Mouse (Mus musculus) limb, embryonic 12.5 days (tissue): Measurements from ENCODE around the gene Cpne2. TPM values are rescaled to one million over a fixed set of nuclear protein-coding genes. Genes with fewer than 3 reads are reported as not detected.

Source experiments
- ATAC-seq: fragments of 200-750 bp; cut with Nextera tagmentation; 2 replicates; pipeline ENCODE4 v1.8.0; 2017; ENCODE audit warnings: low read depth, moderate TSS enrichment; ENCODE audit not compliant: insufficient number of reproducible peaks, insufficient read depth, low FRiP score, low TSS enrichment
- H3K27ac ChIP-seq: fragments of 300-500 bp; sonication (generic); 2 replicates; pipeline ENCODE4 v1.5.1; 2016; ENCODE audit warnings: mild to moderate bottlenecking, moderate library complexity
- H3K27me3 ChIP-seq: fragments of 300-500 bp; sonication (generic); 2 replicates; pipeline ENCODE4 v1.6.1; 2016; ENCODE audit warnings: mild to moderate bottlenecking, moderate library complexity
- H3K36me3 ChIP-seq: fragments of 300-500 bp; sonication (generic); 2 replicates; pipeline ENCODE4 v1.6.1; 2016; ENCODE audit warnings: mild to moderate bottlenecking, moderate library complexity
- H3K4me1 ChIP-seq: fragments of 300-500 bp; sonication (generic); replicated peaks from 2 replicates; pipeline ENCODE4 v1.6.1; 2016
- H3K4me2 ChIP-seq: fragments of 300-500 bp; sonication (generic); 2 replicates; pipeline ENCODE4 v1.6.1; 2016; ENCODE audit warnings: mild to moderate bottlenecking, moderate library complexity
- H3K4me3 ChIP-seq: fragments of 300-500 bp; sonication (generic); replicated peaks from 2 replicates; pipeline ENCODE4 v1.5.1; 2016; ENCODE audit warnings: mild to moderate bottlenecking
- H3K9ac ChIP-seq: fragments of 300-500 bp; sonication (generic); replicated peaks from 2 replicates; pipeline ENCODE4 v1.6.1; 2016; ENCODE audit warnings: mild to moderate bottlenecking, moderate library complexity
- H3K9me3 ChIP-seq: fragments of 300-500 bp; sonication (generic); 2 replicates; pipeline ENCODE4 v1.6.1; 2016; ENCODE audit warnings: mild to moderate bottlenecking, moderate library complexity
- WGBS: fragments of 180-500 bp; shearing (Covaris S2); methylation state at CpG from one replicate; pipeline ENCODE4 v1.1.7; 2016; 5-methylcytosine and 5-hydroxymethylcytosine counted together
- polyA plus RNA-seq: library from polyadenylated mRNA; unstranded; fragments of >200 nt; fragmentation: Nextera tagmentation; extraction: Ambion mirVana; gene quantifications from 2 replicates; pipeline ENCODE4 v1.2.1, GENCODE M21; 2016

Cpne2 gene
- 6.9 and 7.0 TPM in 2 replicates for polyA plus RNA-seq

DNA sequence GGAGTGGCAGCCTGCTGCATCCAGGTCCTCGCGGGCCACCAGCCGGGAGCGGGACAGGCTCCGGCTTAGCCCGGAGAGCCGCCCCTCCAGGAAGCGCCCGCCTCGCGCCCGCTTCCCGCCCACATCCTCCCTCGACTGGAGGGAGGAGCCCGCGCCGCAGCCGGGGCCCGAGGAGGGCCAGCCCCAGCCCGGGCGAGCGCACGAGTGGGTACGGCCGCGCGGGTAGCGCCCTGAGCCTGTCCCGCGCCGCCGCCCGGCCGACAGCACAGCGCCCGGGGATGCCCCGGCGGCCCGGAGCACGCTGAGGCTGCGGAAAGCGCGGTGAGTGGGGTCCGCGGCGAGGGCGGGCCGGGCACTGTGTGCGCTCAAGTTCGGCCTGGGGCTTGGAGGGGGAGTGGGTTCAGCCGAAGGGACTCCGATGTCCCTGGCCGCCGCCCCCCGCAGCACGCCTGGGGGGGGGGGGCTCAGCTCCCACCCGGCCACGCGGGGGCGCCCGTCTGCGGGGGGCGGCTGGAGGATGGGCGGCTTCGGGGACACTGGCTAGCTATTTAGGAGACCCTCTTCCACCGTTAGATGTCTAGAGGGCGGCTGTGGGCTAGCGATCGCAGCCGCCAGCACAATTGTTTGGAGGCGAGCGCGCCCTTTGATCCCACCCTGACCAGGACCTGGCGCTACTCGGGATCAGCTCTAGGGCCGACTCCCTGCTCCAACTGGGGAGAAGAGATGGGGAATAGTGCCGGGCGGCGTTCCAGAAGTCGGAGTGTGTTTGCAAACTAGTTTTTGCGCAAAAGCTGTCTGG, at the start of gene Cpne2:
Cpne2 (plus strand) TSS at position 118 of the 799 bp plus-strand sequence.
- Histone ChIP-seq H3K9ac (peak within 1 kb of the TSS; percentile 76), H3K36me3 (no peaks in the 10 kb centered on the region), H3K27ac (no peak within 1 kb of the TSS), H3K27me3 (peaks cover 58% of the 10 kb centered on the region), H3K4me1 (0 out of 2 replicates have a peak, but pooled peaks cover 10% of the 10 kb centered on the region), H3K9me3 (no peaks in the 10 kb centered on the region), H3K4me2 (peak within 1 kb of the TSS; percentile 95), H3K4me3 (peak within 1 kb of the TSS; percentile 65)
- ATAC-seq: peak; percentile 71
- WGBS: 1% methylated on average over 63 of the region's 81 CpGs

DNA sequence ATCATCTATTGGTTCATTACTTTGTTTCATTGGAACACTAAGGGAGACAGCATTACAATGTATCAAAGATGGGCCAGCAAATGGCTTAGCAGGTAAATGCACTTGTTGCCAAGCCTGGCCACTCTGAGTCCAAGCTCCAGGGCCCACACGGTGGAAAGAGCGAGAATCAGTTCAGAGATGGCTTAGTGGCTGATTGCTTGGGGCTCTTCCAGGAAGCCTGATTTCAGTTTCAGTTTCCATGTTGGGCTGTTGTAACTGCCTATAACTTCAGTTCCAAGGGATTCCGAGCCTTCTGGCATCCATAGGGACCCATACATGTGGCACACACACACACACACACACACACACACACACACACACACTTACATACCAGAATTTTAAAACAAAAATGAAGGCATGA, 47.5 kb upstream of the Cpne2 start:
- Histone ChIP-seq H3K4me3 (no peak overlapping the region), H3K27ac (no peak overlapping the region), H3K4me2 (no peak overlapping the region), H3K9me3 (no peaks in the 10 kb centered on the region), H3K36me3 (no peaks in the 10 kb centered on the region), H3K27me3 (no peaks in the 10 kb centered on the region), H3K4me1 (no peaks in the 10 kb centered on the region), H3K9ac (no peak overlapping the region)
- WGBS: 65% methylated on average over 3 of the region's 3 CpGs
- ATAC-seq: no peak

DNA sequence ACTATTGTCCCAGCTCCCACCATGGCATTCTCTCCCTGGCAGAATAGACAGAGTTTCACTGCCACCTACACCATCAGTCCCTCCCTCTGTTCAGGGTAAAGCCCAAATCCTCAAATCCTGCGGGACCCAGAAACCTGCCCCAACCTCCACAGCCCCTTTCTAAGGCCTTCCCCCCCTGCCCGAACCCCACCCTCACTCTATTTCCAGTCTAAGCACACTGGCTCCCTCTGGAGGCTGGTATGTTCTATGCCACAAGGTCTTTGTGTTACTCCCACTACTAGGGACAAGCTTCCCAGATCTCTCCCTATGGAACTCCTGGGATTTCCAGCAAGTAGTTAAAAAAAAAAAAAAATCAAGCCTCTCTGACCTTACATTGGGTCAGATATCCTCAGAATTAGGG, 46.9 kb upstream of the Cpne2 start:
- 34% methylated on average over 2 of the region's 2 CpGs for WGBS
- Histone ChIP-seq H3K9ac (no peak overlapping the region), H3K9me3 (no peaks in the 10 kb centered on the region), H3K27me3 (no peaks in the 10 kb centered on the region), H3K36me3 (no peaks in the 10 kb centered on the region), H3K4me3 (no peak overlapping the region), H3K27ac (no peak overlapping the region), H3K4me1 (no peaks in the 10 kb centered on the region), H3K4me2 (no peak overlapping the region)
- no peak for ATAC-seq

DNA sequence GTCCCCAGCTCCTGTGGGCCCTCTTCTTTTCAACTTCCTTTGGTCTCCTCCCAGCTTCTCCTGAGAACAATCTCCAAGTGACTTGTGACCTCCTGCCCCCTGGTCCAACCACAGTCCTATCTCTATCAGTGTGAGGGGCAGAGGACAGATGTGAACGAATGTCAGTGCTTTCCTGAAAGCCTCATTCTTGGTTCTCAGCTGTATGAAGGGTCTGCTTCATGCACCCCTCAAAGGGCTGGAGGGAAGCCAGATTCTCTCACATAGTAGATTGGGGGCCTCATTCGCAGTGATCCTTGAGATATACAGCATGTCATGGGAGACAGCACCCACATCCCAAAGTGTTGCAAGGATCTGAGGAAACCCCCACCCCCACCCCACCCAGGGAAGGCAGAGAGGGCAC, 44.8 kb upstream of the Cpne2 start:
- H3K36me3 ChIP-seq: no peaks in the 10 kb centered on the region
- no peaks in the 10 kb centered on the region for H3K4me1 ChIP-seq
- no peak for ATAC-seq
- H3K4me3 ChIP-seq: no peak overlapping the region
- 68% methylated on average over 2 of the region's 2 CpGs for WGBS
- no peak overlapping the region for H3K4me2 ChIP-seq
- H3K27me3 ChIP-seq: no peaks in the 10 kb centered on the region
- no peak overlapping the region for H3K9ac ChIP-seq
- no peak overlapping the region for H3K27ac ChIP-seq
- H3K9me3 ChIP-seq: no peaks in the 10 kb centered on the region

DNA sequence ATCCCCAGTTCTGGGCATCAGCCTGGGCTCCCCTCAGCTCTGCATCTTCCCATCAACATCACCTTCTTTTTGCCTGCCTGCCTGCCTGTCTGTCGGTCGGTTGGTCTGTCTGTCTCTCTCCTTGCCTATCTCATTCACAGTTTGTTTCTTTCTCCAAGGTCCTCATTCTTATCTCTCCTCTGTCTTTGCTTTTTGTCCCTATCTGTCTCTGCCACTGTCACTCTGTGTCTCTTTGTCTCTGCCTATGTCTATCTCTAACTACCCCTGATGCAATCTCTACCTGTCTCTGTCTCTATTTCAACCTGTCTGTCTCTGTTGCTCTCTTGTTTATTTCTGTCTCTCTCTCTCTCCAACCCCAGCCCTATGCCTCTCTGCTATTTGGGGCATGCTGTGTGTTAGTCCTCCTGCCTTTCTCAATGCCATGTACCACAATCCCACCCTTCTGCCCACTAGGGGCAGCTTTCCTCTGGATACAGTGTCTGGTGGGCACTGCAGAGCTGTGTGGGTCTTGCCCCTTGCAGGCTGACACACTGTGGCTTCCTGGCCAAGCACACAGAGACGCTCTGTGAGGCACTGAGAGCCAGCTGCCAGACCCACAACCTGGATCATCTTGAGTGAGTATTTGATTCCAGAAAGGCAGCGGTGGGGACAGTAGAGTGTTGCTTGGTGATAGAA, 42.8 kb upstream of the Cpne2 start:
- no peak overlapping the region for H3K4me3 ChIP-seq
- no peaks in the 10 kb centered on the region for H3K36me3 ChIP-seq
- no peak overlapping the region for H3K4me2 ChIP-seq
- H3K9me3 ChIP-seq: no peaks in the 10 kb centered on the region
- ATAC-seq: no peak
- WGBS: 67% methylated on average over 4 of the region's 4 CpGs
- no peak overlapping the region for H3K9ac ChIP-seq
- no peak overlapping the region for H3K27ac ChIP-seq
- no peaks in the 10 kb centered on the region for H3K4me1 ChIP-seq
- no peaks in the 10 kb centered on the region for H3K27me3 ChIP-seq

DNA sequence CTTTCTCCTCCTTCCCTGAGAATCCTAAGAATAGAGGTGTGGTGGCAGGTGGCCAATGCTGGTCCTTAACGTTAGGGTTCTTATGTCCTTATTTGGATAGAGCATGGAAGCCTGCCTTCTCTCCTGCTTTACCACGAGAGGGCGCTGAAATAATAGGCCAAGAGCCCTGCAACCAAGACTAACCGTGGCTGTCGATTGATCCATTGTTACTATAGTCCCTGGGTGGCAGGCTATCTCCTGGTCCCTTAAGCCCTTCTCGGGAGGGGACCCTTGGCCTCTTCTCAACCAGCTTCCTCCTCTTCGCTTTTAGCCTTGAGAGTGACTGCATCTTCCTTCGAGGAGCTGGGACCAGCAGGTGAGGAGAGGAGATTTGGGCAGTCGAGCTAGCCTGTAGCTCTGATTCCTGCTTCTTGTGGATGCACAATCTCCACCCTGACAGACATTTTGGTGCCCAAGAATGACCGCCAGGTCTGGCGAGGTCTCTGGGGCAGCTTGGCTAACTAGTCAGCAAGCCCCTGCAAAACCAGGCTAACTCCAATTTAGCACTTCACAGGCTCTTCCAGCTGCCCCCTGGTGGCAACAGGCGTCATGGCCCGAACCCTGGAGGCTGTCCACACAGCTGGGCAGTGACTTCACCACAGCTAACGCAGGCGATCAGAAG, 40.6 kb upstream of the Cpne2 start:
- Histone ChIP-seq H3K9me3 (no peaks in the 10 kb centered on the region), H3K4me3 (peak overlapping the region; percentile 9), H3K9ac (0 out of 2 replicates have a peak overlapping the region, but pooled peaks have one; percentile 8), H3K36me3 (no peaks in the 10 kb centered on the region), H3K4me2 (peak overlapping the region; percentile 49), H3K4me1 (no peaks in the 10 kb centered on the region), H3K27ac (no peak overlapping the region), H3K27me3 (no peaks in the 10 kb centered on the region)
- 7% methylated on average over 15 of the region's 15 CpGs for WGBS
- ATAC-seq: peak; percentile 77; the same call in 1 of the 2 replicates

DNA sequence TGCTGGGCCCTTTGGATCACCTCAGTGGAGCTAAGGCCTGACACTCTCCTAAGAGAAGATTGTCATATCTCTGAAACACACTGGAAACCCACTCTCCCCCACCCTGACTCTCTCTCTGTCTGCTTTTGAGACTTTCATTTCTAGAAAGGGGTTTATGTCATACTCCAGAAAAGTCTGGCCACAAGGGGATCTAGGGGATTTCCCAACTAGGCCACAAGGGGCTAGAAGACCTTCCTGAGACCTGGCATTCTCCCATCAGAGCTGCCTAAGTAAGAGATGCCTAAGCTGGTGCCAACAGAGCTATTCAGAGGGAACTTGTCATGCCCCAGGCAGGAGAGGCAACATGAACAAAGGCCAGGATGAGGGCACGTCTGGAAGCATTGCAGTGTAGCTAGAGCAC, 39.5 kb upstream of the Cpne2 start:
- Histone ChIP-seq H3K27me3 (no peaks in the 10 kb centered on the region), H3K9me3 (no peaks in the 10 kb centered on the region), H3K4me3 (no peak overlapping the region), H3K36me3 (no peaks in the 10 kb centered on the region), H3K27ac (no peak overlapping the region), H3K4me1 (no peaks in the 10 kb centered on the region), H3K9ac (no peak overlapping the region), H3K4me2 (no peak overlapping the region)
- 52% methylated on average over 1 of the region's 1 CpGs for WGBS
- ATAC-seq: no peak

DNA sequence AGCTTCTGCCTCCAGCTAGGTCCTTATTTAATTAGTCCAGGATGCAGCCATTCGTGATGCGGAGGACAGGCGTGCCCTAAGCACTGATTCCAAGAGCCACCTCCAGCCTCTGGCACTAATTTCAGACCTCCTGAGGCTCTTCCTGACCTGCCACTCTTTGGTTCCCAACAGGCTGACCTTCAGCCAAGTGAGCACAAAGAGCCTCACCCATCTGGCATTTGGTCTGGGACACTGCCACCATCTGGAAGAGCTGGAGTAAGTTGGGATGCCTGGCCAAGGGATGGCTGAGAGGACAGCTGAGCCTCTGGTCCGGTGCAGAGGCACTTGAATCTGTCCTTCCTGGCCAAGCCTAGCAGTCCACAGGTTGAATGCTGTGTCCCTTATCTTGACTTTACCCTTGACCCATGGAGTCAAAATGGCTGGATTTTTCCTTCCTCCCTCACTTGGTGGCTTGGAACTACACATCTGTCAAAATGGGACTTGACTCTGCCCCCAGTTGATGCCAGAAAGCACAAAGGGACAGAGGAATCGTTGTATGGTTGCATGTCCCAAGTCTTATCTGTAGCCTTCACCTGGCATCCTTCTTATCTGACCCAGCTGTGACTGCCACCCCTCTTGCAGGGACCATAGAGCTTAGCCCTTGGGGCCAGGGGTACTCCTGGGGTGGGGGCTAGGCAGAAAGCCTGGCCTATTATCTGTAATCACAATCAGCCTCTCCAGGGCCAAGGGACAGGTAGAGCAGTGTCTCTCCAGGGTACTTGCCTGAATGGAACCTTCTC, 17.2 kb upstream of the Cpne2 start:
- H3K4me1 ChIP-seq: no peaks in the 10 kb centered on the region
- H3K9ac ChIP-seq: no peak overlapping the region
- H3K4me2 ChIP-seq: no peak overlapping the region
- 0 out of 2 replicates have a peak, but pooled peaks cover 8% of the 10 kb centered on the region for H3K27me3 ChIP-seq
- H3K9me3 ChIP-seq: no peaks in the 10 kb centered on the region
- no peaks in the 10 kb centered on the region for H3K36me3 ChIP-seq
- ATAC-seq: no peak
- WGBS: 66% methylated on average over 5 of the region's 5 CpGs
- H3K27ac ChIP-seq: no peak overlapping the region
- H3K4me3 ChIP-seq: no peak overlapping the region

DNA sequence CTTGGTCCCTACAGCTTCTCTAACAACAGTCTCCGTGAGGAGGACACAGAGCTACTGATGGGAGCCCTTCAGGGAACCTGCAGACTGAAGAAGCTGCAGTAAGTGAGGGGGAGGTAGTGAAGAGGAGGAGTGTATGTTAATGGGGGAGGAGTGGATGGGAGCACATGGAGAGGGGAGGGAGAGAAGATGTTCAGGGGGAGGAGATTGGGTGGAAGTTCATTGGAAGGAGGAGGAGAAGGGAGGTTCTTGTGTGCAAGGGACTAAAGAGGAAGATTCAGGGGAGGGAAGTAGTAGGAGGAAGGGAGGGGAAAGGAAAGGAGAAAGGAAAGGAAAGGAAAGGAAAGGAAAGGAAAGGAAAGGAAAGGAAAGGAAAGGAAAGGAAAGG, 16.6 kb upstream of the Cpne2 start:
- no peak for ATAC-seq
- H3K4me1 ChIP-seq: no peaks in the 10 kb centered on the region
- H3K36me3 ChIP-seq: no peaks in the 10 kb centered on the region
- H3K27ac ChIP-seq: no peak overlapping the region
- no peak overlapping the region for H3K4me3 ChIP-seq
- H3K4me2 ChIP-seq: no peak overlapping the region
- no peaks in the 10 kb centered on the region for H3K9me3 ChIP-seq
- 0 out of 2 replicates have a peak, but pooled peaks cover 8% of the 10 kb centered on the region for H3K27me3 ChIP-seq
- WGBS: 23% methylated on average over 1 of the region's 1 CpGs
- no peak overlapping the region for H3K9ac ChIP-seq

DNA sequence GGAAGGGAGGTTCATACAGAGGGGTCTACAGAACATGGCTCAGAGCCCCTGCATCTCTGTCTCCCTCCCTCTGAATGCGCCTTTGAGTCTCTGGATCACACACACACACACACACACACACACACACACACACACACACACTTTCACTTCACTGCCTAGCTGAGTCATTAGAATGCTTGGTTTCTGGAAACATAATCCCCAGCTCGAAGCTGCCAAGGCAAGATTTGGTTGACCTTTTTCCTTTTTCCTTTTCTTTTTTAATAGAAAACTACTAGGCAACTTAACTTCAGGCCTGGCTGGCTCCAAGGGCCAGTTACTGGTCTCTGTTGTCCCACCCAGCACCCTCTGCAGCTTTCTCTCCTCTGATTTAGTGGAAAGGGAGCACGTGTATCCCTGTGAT, 16.0 kb upstream of the Cpne2 start:
- Histone ChIP-seq H3K4me3 (no peak overlapping the region), H3K36me3 (no peaks in the 10 kb centered on the region), H3K27me3 (0 out of 2 replicates have a peak, but pooled peaks cover 8% of the 10 kb centered on the region), H3K4me1 (no peaks in the 10 kb centered on the region), H3K9ac (no peak overlapping the region), H3K9me3 (no peaks in the 10 kb centered on the region), H3K4me2 (no peak overlapping the region), H3K27ac (no peak overlapping the region)
- 59% methylated on average over 2 of the region's 3 CpGs for WGBS
- no peak for ATAC-seq

DNA sequence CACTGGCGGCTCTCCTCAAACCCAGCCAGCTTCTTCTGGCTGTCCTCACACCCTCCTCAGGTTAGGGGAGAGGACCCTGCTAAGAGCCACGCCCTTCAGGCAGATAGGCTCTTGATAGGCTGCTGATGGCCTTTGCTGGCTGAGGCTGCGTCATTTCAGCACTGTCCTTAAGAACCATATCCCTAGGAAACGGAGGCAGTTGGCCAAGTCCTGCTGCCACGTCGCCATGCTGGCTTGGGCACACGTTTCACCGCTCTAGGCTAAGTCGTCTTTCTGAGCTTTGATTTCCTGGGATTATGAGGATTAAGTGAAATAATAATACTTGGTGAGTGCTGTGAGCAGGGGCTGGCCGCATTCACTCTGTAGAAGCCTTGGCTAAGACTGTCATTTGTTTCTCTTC, 14.5 kb upstream of the Cpne2 start:
- H3K27me3 ChIP-seq: 0 out of 2 replicates have a peak, but pooled peaks cover 8% of the 10 kb centered on the region
- no peak overlapping the region for H3K9ac ChIP-seq
- no peak overlapping the region for H3K4me3 ChIP-seq
- H3K4me2 ChIP-seq: no peak overlapping the region
- H3K27ac ChIP-seq: no peak overlapping the region
- H3K36me3 ChIP-seq: no peaks in the 10 kb centered on the region
- H3K9me3 ChIP-seq: no peaks in the 10 kb centered on the region
- WGBS: 72% methylated on average over 10 of the region's 10 CpGs
- ATAC-seq: no peak
- no peaks in the 10 kb centered on the region for H3K4me1 ChIP-seq
